Mouse (Mus musculus): Measurements from ENCODE around the gene Foxj3. TPM values are rescaled to one million over a fixed set of nuclear protein-coding genes. Genes with fewer than 3 reads are reported as not detected.
"Not testable (repeated sequence)": the region's sequence is repeated elsewhere in the genome, so short reads cannot be mapped to it uniquely, and the experiment has no call there.

Foxj3 gene
- polyA plus RNA-seq (2016; fragmentation: Nextera tagmentation; extraction: Ambion mirVana) = 31.7 and 32.6 TPM in 2 replicates

DNA sequence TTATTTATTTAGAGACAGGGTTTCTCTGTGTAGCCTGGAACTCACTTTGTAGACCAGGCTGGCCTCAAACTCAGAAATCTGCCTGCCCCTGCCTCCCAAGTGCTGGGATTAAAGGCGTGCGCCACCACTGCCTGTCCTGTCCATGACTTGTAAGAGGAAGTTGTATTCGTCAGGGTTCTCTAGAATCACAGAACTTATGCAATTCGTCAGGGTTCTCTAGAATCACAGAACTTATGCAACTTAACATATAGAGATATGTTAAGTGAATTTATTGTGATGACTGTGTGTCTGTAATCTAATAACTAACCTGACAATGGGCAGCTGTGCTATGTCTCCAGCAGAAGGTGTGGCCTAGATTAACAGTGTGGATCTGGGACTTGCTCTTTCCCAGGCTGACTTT is at the start of gene Foxj3:
Foxj3 (plus strand) TSS at position 390 of the 400 bp plus-strand sequence.
- peaks cover 19% of the 10 kb centered on the region for H3K4me1 ChIP-seq
- H3K4me2 ChIP-seq; H3K9me3 ChIP-seq; H3K27ac ChIP-seq; H3K9ac ChIP-seq; ATAC-seq (ENCODE audit: low FRiP score); H3K4me3 ChIP-seq (replicated peaks); H3K36me3 ChIP-seq (replicated peaks); H3K27me3 ChIP-seq: not testable (repeated sequence)
- WGBS = 88% methylated on average over 4 of the region's 4 CpGs

DNA sequence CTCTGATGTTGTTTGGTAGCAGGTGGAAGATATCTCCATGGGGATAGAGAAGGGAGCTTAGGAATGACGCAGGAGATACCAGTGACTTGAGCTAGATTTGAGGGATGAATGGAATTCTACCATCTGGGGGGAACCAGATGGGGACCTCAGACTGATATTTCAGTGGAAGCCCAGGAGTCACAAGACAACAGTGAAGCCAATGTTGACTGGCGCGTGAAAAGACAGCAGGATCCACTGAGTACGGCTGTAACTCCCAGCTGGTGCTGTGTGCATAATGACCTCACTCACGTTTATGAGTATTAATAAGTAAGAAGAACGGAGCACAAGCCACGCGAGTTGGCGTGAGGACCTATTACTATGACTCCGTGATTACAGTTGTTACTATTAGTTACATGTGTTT is 47.1 kb upstream of the Foxj3 start:
- H3K4me3 ChIP-seq (replicated peaks) = no peak overlapping the region
- H3K4me1 ChIP-seq = peaks cover 6% of the 10 kb centered on the region
- no peaks in the 10 kb centered on the region for H3K36me3 ChIP-seq (replicated peaks)
- no peak overlapping the region for H3K27ac ChIP-seq
- H3K4me2 ChIP-seq = no peak overlapping the region
- 89% methylated on average over 10 of the region's 10 CpGs for WGBS
- no peak for ATAC-seq (ENCODE audit: low FRiP score)
- H3K9ac ChIP-seq = no peak overlapping the region
- H3K27me3 ChIP-seq = peaks cover 19% of the 10 kb centered on the region
- H3K9me3 ChIP-seq = no peaks in the 10 kb centered on the region; the same call in 1 of the 2 replicates

DNA sequence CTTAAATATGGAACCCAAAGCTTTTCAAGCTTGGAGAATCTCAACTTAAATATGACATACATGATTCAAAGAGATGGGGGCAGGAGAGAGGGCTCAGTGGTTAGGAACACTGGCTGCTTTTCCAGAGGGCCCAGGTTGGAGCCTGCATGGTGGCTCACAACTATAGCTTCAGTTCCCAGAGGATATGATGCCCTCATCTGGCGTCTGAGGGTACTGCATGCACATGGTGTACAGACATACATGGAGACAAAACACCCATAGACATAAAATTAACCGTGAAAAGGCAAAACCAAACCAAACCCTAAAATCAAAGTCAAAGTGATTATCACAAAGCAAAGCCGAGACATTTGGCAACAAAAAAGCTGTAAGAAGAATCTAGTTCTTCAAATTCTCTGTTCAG is 46.0 kb upstream of the Foxj3 start:
- Histone ChIP-seq H3K27me3 (peaks cover 20% of the 10 kb centered on the region), H3K4me1 (peaks cover 6% of the 10 kb centered on the region), H3K4me2 (no peak overlapping the region), H3K9ac (no peak overlapping the region), H3K27ac (no peak overlapping the region), H3K36me3 (replicated peaks) (no peaks in the 10 kb centered on the region), H3K9me3 (no peaks in the 10 kb centered on the region; the same call in 1 of the 2 replicates), H3K4me3 (replicated peaks) (no peak overlapping the region)
- 74% methylated on average over 3 of the region's 3 CpGs for WGBS
- ATAC-seq (ENCODE audit: low FRiP score) = no peak

DNA sequence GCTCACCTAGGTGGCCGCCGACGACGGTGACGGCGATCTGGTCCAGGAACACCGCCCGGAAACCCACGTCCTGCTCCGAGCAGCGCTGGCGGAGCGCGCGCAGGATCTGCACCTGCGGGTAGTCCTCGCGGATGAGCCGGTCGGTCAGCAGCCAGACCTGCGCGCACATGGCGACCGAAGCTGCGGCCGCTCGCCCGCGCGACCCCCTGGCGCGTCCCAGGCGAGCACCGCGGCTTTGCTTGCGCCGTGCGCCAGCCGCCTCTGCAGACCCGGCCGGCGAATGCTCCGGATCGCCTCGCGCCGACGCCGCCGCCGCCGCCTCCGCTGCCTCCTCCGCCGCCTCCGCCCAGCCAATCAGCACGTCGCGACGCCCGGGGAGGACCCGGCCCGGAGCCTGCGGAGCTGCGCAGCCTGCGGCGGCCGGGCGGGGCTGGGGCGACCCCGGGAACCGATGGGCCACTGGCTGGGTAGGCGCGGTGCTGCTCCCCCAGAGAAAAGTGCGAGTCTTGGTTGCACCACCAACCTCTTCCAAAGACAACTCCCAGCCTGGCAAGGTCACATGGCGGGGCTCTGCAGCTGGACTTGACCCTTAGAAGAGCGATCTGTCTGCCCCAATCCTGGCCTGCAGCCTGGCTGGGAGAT is 44.4 kb upstream of the Foxj3 start, which contains the start of gene Rimkla:
Rimkla (minus strand) TSS at position 338 of the 642 bp plus-strand sequence.
- peak within 1 kb of the TSS; percentile 71 for H3K9ac ChIP-seq
- peaks cover 20% of the 10 kb centered on the region for H3K27me3 ChIP-seq
- peak within 1 kb of the TSS; percentile 65 for H3K4me3 ChIP-seq (replicated peaks)
- H3K4me1 ChIP-seq = peaks cover 6% of the 10 kb centered on the region
- peak within 1 kb of the TSS; percentile 68; the same call in 1 of the 2 replicates for H3K27ac ChIP-seq
- ATAC-seq (ENCODE audit: low FRiP score) = peak; percentile 95
- under 1% methylated on average over 52 of the region's 77 CpGs for WGBS
- peak within 1 kb of the TSS; percentile 87 for H3K4me2 ChIP-seq
- no peaks in the 10 kb centered on the region; the same call in 1 of the 2 replicates for H3K9me3 ChIP-seq
- H3K36me3 ChIP-seq (replicated peaks) = no peaks in the 10 kb centered on the region

DNA sequence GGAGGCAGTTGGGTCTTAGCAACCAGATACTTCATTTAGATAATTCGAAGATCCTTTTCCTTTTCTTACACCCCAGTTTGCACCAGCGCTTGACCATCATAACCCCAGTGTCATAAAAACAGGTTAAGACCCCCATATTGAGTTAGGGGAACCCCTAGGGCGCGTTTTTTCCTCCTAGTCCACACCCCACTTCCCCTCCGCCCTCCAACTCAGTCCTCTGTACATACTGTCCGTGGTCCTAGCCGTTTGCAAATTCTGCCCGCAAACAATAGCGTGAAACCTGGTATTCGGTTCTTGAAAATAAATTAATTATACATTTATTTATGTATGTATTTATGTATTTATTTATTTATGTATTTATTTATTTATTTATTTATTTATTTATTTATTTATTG is 43.9 kb upstream of the Foxj3 start:
- Histone ChIP-seq H3K4me1 (peaks cover 6% of the 10 kb centered on the region), H3K27me3 (peaks cover 20% of the 10 kb centered on the region), H3K4me3 (replicated peaks) (peak overlapping the region; percentile 65), H3K9me3 (no peaks in the 10 kb centered on the region; the same call in 1 of the 2 replicates), H3K36me3 (replicated peaks) (no peaks in the 10 kb centered on the region), H3K4me2 (peak overlapping the region; percentile 87), H3K9ac (peak overlapping the region; percentile 71), H3K27ac (no peak overlapping the region)
- ATAC-seq (ENCODE audit: low FRiP score) = peak; percentile 51
- 37% methylated on average over 10 of the region's 10 CpGs for WGBS

DNA sequence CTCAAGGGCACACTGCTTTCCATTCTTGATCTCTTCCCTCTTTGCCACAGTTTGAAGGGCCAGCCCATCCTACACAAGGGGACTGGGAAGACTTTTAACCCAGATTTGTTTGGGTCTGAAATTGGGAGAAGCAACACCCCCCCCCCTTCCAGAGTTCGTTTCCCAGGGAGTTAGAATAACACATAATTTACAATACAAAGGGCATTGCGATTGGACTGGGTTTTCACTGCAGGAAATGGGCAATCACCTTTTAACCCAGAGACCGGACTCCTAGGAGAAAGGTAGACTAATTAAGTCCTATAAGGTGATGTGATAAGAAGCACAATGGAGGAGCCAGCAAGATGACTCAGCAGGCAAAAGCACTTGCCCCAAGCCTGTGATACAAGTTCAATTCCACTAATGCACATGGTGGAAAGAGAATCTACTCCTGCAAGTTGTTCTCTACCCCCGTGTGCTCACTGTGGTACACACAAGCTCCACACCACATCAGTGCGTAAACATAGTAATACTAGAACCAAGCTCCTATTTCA is 38.4 kb upstream of the Foxj3 start:
- no peaks in the 10 kb centered on the region for H3K4me1 ChIP-seq
- no peaks in the 10 kb centered on the region for H3K36me3 ChIP-seq (replicated peaks)
- ATAC-seq (ENCODE audit: low FRiP score) = no peak
- H3K9ac ChIP-seq = no peak overlapping the region
- 60% methylated on average over 5 of the region's 5 CpGs for WGBS
- H3K27ac ChIP-seq = no peak overlapping the region
- H3K9me3 ChIP-seq = no peaks in the 10 kb centered on the region
- H3K4me2 ChIP-seq = no peak overlapping the region
- peaks cover 9% of the 10 kb centered on the region for H3K27me3 ChIP-seq
- H3K4me3 ChIP-seq (replicated peaks) = no peak overlapping the region

DNA sequence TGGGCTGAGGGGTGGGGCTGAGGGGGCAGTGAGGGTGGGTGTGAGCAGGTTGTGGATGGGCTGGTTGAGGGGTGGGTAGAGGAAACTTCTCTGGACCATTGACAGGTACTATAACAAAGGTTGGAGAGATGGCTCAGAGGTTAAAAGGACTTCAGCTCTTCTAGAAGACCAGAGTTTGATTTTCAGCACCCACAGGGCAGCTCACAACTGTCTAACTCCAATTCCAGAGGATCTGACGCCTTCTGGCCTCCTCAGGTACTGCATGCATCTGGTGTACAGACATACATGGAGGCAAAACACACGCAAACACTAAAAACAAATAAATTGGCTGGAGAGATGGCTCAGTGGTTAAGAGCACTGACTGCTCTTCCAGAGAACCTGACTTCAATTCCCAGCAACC is 25.2 kb upstream of the Foxj3 start:
- no peaks in the 10 kb centered on the region for H3K4me1 ChIP-seq
- no peak overlapping the region for H3K9ac ChIP-seq
- no peak overlapping the region for H3K4me3 ChIP-seq (replicated peaks)
- H3K9me3 ChIP-seq = no peaks in the 10 kb centered on the region
- ATAC-seq (ENCODE audit: low FRiP score) = no peak
- H3K27ac ChIP-seq = no peak overlapping the region
- H3K4me2 ChIP-seq = no peak overlapping the region
- 69% methylated on average over 2 of the region's 2 CpGs for WGBS
- H3K27me3 ChIP-seq = no peaks in the 10 kb centered on the region
- no peaks in the 10 kb centered on the region for H3K36me3 ChIP-seq (replicated peaks)

DNA sequence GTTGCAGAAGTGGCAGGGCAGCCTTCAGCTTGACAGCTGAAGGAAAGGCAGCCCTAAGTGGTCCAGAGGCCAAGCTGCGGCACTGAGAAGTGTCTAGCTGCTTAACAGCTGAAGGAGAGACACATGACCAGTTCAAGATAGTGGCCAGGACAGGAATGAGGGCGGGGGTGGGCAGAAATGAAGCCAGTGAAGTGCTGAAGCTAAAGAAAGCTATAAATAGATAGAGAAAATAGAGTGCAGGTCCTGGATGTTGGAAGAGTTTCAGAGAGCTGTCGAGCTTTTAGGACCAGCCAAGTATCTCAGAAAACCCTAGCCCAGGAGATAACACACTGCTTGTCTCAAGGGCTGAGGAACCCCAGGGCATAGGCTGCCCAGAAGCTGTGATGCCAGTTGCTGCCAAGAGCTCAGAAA is 24.1 kb upstream of the Foxj3 start:
- H3K36me3 ChIP-seq (replicated peaks) = no peaks in the 10 kb centered on the region
- 71% methylated on average over 3 of the region's 3 CpGs for WGBS
- H3K4me1 ChIP-seq = no peaks in the 10 kb centered on the region
- no peak for ATAC-seq (ENCODE audit: low FRiP score)
- H3K27ac ChIP-seq = no peak overlapping the region
- no peaks in the 10 kb centered on the region for H3K27me3 ChIP-seq
- no peak overlapping the region for H3K4me2 ChIP-seq
- H3K4me3 ChIP-seq (replicated peaks) = no peak overlapping the region
- no peak overlapping the region for H3K9ac ChIP-seq
- H3K9me3 ChIP-seq = no peaks in the 10 kb centered on the region

DNA sequence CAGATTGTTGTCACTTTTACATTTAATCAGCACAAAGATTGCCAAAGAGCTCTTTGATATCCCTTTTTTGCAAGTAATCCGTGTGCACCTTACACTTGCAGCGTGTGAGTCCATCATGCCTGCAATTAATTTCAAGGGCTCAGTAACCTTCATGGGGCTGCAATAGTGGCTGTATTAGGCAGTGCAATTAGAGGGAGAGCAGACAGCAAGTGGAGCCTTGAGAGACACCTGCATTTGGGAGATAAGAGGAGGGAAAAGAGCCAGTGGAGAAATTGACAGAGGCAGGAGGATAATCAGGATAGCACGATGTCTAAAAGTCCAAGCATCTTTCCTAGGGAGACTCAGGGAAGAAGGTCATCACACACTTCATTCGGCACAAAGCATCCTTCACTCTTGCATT is 13.2 kb upstream of the Foxj3 start:
- no peak overlapping the region for H3K4me2 ChIP-seq
- no peaks in the 10 kb centered on the region for H3K9me3 ChIP-seq
- no peak overlapping the region for H3K9ac ChIP-seq
- H3K4me3 ChIP-seq (replicated peaks) = no peak overlapping the region
- no peak for ATAC-seq (ENCODE audit: low FRiP score)
- WGBS = 75% methylated on average over 4 of the region's 4 CpGs
- no peaks in the 10 kb centered on the region for H3K36me3 ChIP-seq (replicated peaks)
- H3K27me3 ChIP-seq = no peaks in the 10 kb centered on the region
- 0 out of 2 replicates have a peak overlapping the region, but pooled peaks have one; percentile 19 for H3K27ac ChIP-seq
- H3K4me1 ChIP-seq = peaks cover 8% of the 10 kb centered on the region; the same call in 1 of the 2 replicates

DNA sequence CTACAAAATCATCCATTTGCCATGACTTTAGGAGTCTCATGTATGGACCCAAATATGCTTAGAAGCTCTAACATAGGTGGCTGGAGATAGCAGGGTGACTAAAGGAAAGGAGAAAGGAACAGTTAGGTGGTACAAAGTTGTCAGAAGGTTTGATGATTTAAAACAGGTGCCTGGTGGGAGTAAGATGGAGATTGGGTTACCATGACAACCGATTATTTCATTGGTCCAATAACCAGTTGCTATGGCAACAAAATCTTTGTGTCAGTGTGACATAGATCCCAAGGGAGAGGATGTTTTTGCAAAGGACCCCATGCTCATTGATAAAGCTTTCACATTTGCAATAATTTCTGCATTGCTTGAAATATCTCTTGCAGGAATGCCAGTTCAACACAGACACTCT is 12.8 kb upstream of the Foxj3 start:
- Histone ChIP-seq H3K27me3 (no peaks in the 10 kb centered on the region), H3K4me1 (peaks cover 8% of the 10 kb centered on the region; the same call in 1 of the 2 replicates), H3K4me3 (replicated peaks) (no peak overlapping the region), H3K9ac (no peak overlapping the region), H3K36me3 (replicated peaks) (no peaks in the 10 kb centered on the region), H3K4me2 (no peak overlapping the region), H3K9me3 (no peaks in the 10 kb centered on the region), H3K27ac (peak overlapping the region; percentile 50; the same call in 1 of the 2 replicates)
- 85% methylated on average over 1 of the region's 1 CpGs for WGBS
- no peak for ATAC-seq (ENCODE audit: low FRiP score)

DNA sequence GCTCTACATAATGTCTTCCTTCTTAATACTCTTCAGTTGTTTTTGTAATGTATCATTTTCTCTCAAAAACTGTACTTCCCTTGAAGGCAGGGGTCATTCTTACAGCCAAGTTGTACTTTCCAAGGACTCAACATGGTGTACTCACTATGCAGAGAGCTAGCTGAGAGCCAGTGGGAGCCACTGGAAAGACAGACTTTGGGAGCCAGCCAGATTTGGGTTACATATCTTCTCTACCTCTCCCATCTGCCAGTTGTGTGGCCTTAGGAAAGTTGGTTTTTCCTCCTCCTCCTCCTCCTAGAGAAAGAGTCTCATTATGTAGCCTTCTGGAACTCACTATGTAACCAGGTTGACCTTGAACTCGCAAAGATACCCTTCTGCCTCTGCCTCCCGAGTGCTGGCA is 12.3 kb upstream of the Foxj3 start:
- Histone ChIP-seq H3K27ac (peak overlapping the region; percentile 50; the same call in 1 of the 2 replicates), H3K9me3 (no peaks in the 10 kb centered on the region), H3K4me1 (peaks cover 8% of the 10 kb centered on the region; the same call in 1 of the 2 replicates), H3K27me3 (no peaks in the 10 kb centered on the region), H3K9ac (no peak overlapping the region), H3K36me3 (replicated peaks) (no peaks in the 10 kb centered on the region), H3K4me3 (replicated peaks) (no peak overlapping the region), H3K4me2 (no peak overlapping the region)
- ATAC-seq (ENCODE audit: low FRiP score) = no peak
- 86% methylated on average over 2 of the region's 2 CpGs for WGBS

DNA sequence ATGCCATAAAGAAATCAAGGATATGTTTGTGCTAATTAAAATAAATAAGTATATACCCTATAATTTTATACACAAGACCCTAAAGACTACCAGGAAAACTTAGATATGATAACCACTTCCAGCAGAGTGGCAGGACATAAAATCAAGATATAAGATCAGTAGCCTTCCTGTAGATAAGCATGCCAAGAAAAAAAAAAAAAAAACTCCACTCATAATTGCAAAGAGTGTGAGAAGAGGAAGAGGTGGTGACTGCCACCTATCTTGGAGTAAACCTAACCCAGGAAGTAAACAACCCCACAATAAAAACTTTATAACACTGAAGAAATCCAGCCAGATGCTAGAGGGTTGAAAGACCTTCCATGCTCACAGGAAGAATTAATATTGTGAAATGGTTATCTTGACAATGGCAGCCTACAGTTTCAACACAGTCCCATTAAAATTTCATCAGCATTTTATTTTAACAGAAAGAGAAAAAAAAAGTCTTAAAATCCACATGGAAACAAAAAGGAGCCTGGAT is 10.4 kb upstream of the Foxj3 start:
- Histone ChIP-seq H3K27me3 (no peaks in the 10 kb centered on the region), H3K36me3 (replicated peaks) (no peaks in the 10 kb centered on the region), H3K4me2 (no peak overlapping the region), H3K9ac (no peak overlapping the region), H3K4me3 (replicated peaks) (no peak overlapping the region), H3K27ac (no peak overlapping the region), H3K4me1 (peaks cover 8% of the 10 kb centered on the region; the same call in 1 of the 2 replicates), H3K9me3 (no peaks in the 10 kb centered on the region)
- ATAC-seq (ENCODE audit: low FRiP score) = no peak

DNA sequence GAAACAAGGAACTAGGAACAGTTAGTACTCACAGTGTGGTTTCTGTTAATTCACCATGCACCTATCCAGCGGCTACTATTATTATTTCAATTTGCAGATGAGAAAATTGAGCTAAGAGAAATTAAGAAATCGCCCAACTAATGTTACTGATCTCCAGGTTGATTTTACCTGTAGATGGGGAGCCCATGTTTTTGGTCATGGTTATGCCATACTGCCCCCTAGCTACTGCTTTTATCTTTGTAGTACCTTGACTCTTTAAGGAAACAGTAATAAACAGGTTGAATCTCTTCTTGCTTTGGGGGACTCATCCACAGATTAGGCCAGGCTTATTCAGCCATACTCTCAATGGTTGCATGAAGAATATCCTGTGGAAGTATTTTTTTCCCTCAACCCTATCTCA is 5.0 kb upstream of the Foxj3 start:
- H3K27me3 ChIP-seq = no peaks in the 10 kb centered on the region
- H3K27ac ChIP-seq = no peak overlapping the region
- no peaks in the 10 kb centered on the region for H3K4me1 ChIP-seq
- H3K36me3 ChIP-seq (replicated peaks) = no peaks in the 10 kb centered on the region
- no peak overlapping the region for H3K9ac ChIP-seq
- no peaks in the 10 kb centered on the region for H3K9me3 ChIP-seq
- no peak overlapping the region for H3K4me2 ChIP-seq
- WGBS = 50% methylated on average over 2 of the region's 2 CpGs
- no peak for ATAC-seq (ENCODE audit: low FRiP score)
- no peak overlapping the region for H3K4me3 ChIP-seq (replicated peaks)
